Mouse (Mus musculus): ENCODE data around the gene Tbl3. TPM values are rescaled to one million over a fixed set of nuclear protein-coding genes. Genes with fewer than 3 reads are reported as not detected.

Gene Tbl3
- polyA plus RNA-seq, 1 experiment from 2014 or later = 45.9 TPM

DNA sequence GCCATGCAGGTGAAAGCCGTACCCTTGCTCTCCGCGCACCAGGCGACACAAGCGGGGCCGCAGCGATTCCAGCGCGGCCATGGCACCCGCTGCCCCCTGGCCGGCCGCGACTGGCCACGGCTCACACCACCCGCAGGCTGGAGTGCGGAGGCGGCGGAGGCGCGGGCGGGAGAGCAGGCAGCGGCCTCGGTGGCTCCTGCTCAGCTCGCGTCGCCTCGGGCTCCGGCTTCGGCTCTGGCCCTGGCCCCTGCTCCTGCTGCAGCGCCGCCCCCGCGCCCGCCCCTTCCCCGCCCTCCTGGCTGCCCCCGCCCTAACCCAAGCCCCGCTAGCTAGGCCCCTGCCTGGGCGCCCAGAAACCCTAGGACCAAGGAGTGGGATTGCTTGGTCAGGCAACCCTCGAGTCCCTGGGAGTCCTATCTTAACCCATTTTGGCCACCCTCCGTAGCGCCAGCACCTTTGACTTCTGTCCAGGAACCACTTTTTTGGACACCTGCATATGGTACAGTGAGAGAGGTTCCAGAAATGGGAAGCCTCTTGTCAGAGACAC is 57.3 kb downstream of the Tbl3 start, which contains the start of gene Slc9a3r2:
TSS of gene Slc9a3r2 (minus strand) at position 258 of the 547 bp plus-strand sequence.
- Histone ChIP-seq H3K4me3 (peak within 1 kb of the TSS; percentile 77), H3K9me3 (replicated peaks) (no peaks in the 10 kb centered on the region), H3K27ac (ENCODE audit: poor library complexity, severe bottlenecking) (peak within 1 kb of the TSS; percentile 68), H3K4me1 (replicated peaks) (peaks cover 52% of the 10 kb centered on the region), H3K4me2 (peak within 1 kb of the TSS; percentile 96), H3K27me3 (replicated peaks) (peaks cover 47% of the 10 kb centered on the region), H3K36me3 (no peaks in the 10 kb centered on the region), H3K9ac (peak within 1 kb of the TSS; percentile 84)
- peak; percentile 76 for ATAC-seq (ENCODE audit: insufficient number of reproducible peaks, low FRiP score)
- under 1% methylated on average over 35 of the region's 41 CpGs for WGBS

- Histone ChIP-seq H3K36me3 (no peaks in the 10 kb centered on the region), H3K4me2 (peak overlapping the region; percentile 96), H3K27ac (ENCODE audit: poor library complexity, severe bottlenecking) (peak overlapping the region; percentile 68), H3K27me3 (replicated peaks) (peaks cover 45% of the 10 kb centered on the region), H3K4me1 (replicated peaks) (peaks cover 58% of the 10 kb centered on the region), H3K9me3 (replicated peaks) (no peaks in the 10 kb centered on the region), H3K4me3 (peak overlapping the region; percentile 77), H3K9ac (peak overlapping the region; percentile 84)
- peak; percentile 27 for ATAC-seq (ENCODE audit: insufficient number of reproducible peaks, low FRiP score)
- under 1% methylated on average over 33 of the region's 35 CpGs for WGBS
Measured at GRCm38 (mm10) chr17:24649581-24650069, 57.8 kb downstream of the Tbl3 start.

DNA sequence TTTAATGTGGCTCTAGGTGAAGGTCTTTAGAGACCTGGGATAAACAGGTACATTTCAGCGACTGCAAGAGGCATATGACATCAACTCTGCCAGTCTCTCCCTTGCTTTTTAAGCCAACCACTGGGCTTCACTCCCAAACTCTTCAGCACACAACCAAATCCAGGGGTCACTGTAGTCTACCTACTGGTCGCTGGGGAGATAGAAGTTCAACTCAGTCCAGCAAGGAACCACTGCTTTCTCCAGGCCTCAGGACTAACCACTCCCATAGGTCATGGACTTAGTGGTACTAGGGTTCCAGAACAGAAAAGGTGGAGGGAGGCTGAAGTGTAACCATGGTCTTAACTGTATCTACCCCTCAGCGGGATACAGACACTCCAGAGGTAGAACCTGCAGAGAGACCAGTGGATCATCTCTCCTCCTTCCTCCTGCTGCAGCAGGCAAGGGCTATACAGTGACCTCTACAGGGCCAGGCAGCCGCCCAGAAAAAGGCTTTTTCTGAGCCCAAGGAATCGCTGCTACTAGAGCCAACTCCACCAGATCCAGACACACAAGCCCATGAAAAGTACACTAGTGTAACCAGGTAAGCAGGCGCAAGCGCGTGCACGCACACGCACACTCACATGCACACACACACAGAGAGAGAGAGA is 58.6 kb downstream of the Tbl3 start:
- Histone ChIP-seq H3K36me3 (no peaks in the 10 kb centered on the region), H3K27me3 (replicated peaks) (peaks cover 45% of the 10 kb centered on the region), H3K4me2 (peak overlapping the region; percentile 96), H3K4me1 (replicated peaks) (peaks cover 65% of the 10 kb centered on the region), H3K9me3 (replicated peaks) (no peaks in the 10 kb centered on the region), H3K27ac (ENCODE audit: poor library complexity, severe bottlenecking) (0 out of 2 replicates have a peak overlapping the region, but pooled peaks have one; percentile 68), H3K4me3 (peak overlapping the region; percentile 77), H3K9ac (peak overlapping the region; percentile 84)
- ATAC-seq (ENCODE audit: insufficient number of reproducible peaks, low FRiP score) = no peak
- WGBS = 69% methylated on average over 10 of the region's 10 CpGs

Other genes with a start within 250 kb of the Tbl3 start
- gene E4f1, start 237.3 kb downstream of the Tbl3 start, polyA plus RNA-seq (2016; fragmentation: Nextera tagmentation; extraction: Ambion mirVana) = 22.2 and 22.5 TPM in 2 replicates
- 71.9 and 73.7 TPM in 2 replicates for gene Pgp, start 237.3 kb downstream of the Tbl3 start, polyA plus RNA-seq (2016; fragmentation: Nextera tagmentation; extraction: Ambion mirVana)
- gene Bricd5, start 233.8 kb downstream of the Tbl3 start, polyA plus RNA-seq (2016; fragmentation: Nextera tagmentation; extraction: Ambion mirVana) = not detected in 2 replicates
- gene Mlst8, start 228.6 kb downstream of the Tbl3 start, polyA plus RNA-seq (2016; fragmentation: Nextera tagmentation; extraction: Ambion mirVana) = 17.8 and 20.5 TPM in 2 replicates
- 0.64 and 0.77 TPM in 2 replicates for gene Caskin1, start 219.1 kb downstream of the Tbl3 start, polyA plus RNA-seq (2016; fragmentation: Nextera tagmentation; extraction: Ambion mirVana)
- gene Traf7, start 179.7 kb downstream of the Tbl3 start, polyA plus RNA-seq (2016; fragmentation: Nextera tagmentation; extraction: Ambion mirVana) = 71.8 and 81.4 TPM in 2 replicates
- gene Rab26, start 173.4 kb downstream of the Tbl3 start, polyA plus RNA-seq (2016; fragmentation: Nextera tagmentation; extraction: Ambion mirVana) = 1.2 TPM in 2 replicates
- 18.1 and 18.9 TPM in 2 replicates for gene Pkd1, start 157.8 kb downstream of the Tbl3 start, polyA plus RNA-seq (2016; fragmentation: Nextera tagmentation; extraction: Ambion mirVana)
- gene Tsc2, start 75.0 kb downstream of the Tbl3 start, polyA plus RNA-seq (2016; fragmentation: Nextera tagmentation; extraction: Ambion mirVana) = 66.5 and 74.6 TPM in 2 replicates
- 7.8 and 8.3 TPM in 2 replicates for gene Nthl1, start 75.0 kb downstream of the Tbl3 start, polyA plus RNA-seq (2016; fragmentation: Nextera tagmentation; extraction: Ambion mirVana)
- gene Slc9a3r2, start 57.3 kb downstream of the Tbl3 start, polyA plus RNA-seq (2016; fragmentation: Nextera tagmentation; extraction: Ambion mirVana) = 56.6 and 59.7 TPM in 2 replicates
- gene Npw, start 49.2 kb downstream of the Tbl3 start, polyA plus RNA-seq (2016; fragmentation: Nextera tagmentation; extraction: Ambion mirVana) = not detected in 2 replicates
- gene Zfp598, start 38.0 kb downstream of the Tbl3 start, polyA plus RNA-seq (2016; fragmentation: Nextera tagmentation; extraction: Ambion mirVana) = 20.1 and 21.2 TPM in 2 replicates
- 0.68 and 1.0 TPM in 2 replicates for gene Syngr3, start 17.7 kb downstream of the Tbl3 start, polyA plus RNA-seq (2016; fragmentation: Nextera tagmentation; extraction: Ambion mirVana)
- 34.0 and 37.8 TPM in 2 replicates for gene Gfer, start 11.5 kb downstream of the Tbl3 start, polyA plus RNA-seq (2016; fragmentation: Nextera tagmentation; extraction: Ambion mirVana)
- gene Noxo1, start 11.4 kb downstream of the Tbl3 start, polyA plus RNA-seq (2016; fragmentation: Nextera tagmentation; extraction: Ambion mirVana) = 1.3 and 1.8 TPM in 2 replicates
- gene Rnf151, start 10.4 kb upstream of the Tbl3 start, polyA plus RNA-seq (2016; fragmentation: Nextera tagmentation; extraction: Ambion mirVana) = not detected in 2 replicates
- 810 and 828 TPM in 2 replicates for gene Rps2, start 10.5 kb upstream of the Tbl3 start, polyA plus RNA-seq (2016; fragmentation: Nextera tagmentation; extraction: Ambion mirVana)
- 351 and 363 TPM in 2 replicates for gene Ndufb10, start 16.8 kb upstream of the Tbl3 start, polyA plus RNA-seq (2016; fragmentation: Nextera tagmentation; extraction: Ambion mirVana)
- gene Rpl3l, start 20.2 kb upstream of the Tbl3 start, polyA plus RNA-seq (2016; fragmentation: Nextera tagmentation; extraction: Ambion mirVana) = 0.34 and 0.76 TPM in 2 replicates
- gene Msrb1, start 29.0 kb upstream of the Tbl3 start, polyA plus RNA-seq (2016; fragmentation: Nextera tagmentation; extraction: Ambion mirVana) = 17.3 and 18.2 TPM in 2 replicates
- gene Hs3st6, start 45.3 kb upstream of the Tbl3 start, polyA plus RNA-seq (2016; fragmentation: Nextera tagmentation; extraction: Ambion mirVana) = 0.72 TPM in 1 of 2 replicates, not detected in the other
- gene Meiob, start 96.6 kb upstream of the Tbl3 start, polyA plus RNA-seq (2016; fragmentation: Nextera tagmentation; extraction: Ambion mirVana) = not detected in 2 replicates
- 39.9 and 41.2 TPM in 2 replicates for gene Hagh, start 132.5 kb upstream of the Tbl3 start, polyA plus RNA-seq (2016; fragmentation: Nextera tagmentation; extraction: Ambion mirVana)
- gene Fahd1, start 142.7 kb upstream of the Tbl3 start, polyA plus RNA-seq (2016; fragmentation: Nextera tagmentation; extraction: Ambion mirVana) = 36.5 TPM in 2 replicates
- 0.12 and 0.24 TPM in 2 replicates for gene Igfals, start 158.3 kb upstream of the Tbl3 start, polyA plus RNA-seq (2016; fragmentation: Nextera tagmentation; extraction: Ambion mirVana)
- 31.9 and 33.1 TPM in 2 replicates for gene Nubp2, start 178.7 kb upstream of the Tbl3 start, polyA plus RNA-seq (2016; fragmentation: Nextera tagmentation; extraction: Ambion mirVana)
- 25.7 and 28.3 TPM in 2 replicates for gene Spsb3, start 179.0 kb upstream of the Tbl3 start, polyA plus RNA-seq (2016; fragmentation: Nextera tagmentation; extraction: Ambion mirVana)
- 25.4 and 27.2 TPM in 2 replicates for gene Eme2, start 187.4 kb upstream of the Tbl3 start, polyA plus RNA-seq (2016; fragmentation: Nextera tagmentation; extraction: Ambion mirVana)
- 91.1 and 94.9 TPM in 2 replicates for gene Mrps34, start 187.5 kb upstream of the Tbl3 start, polyA plus RNA-seq (2016; fragmentation: Nextera tagmentation; extraction: Ambion mirVana)
- 34.5 and 36.5 TPM in 2 replicates for gene Nme3, start 188.8 kb upstream of the Tbl3 start, polyA plus RNA-seq (2016; fragmentation: Nextera tagmentation; extraction: Ambion mirVana)
- 38.4 and 41.3 TPM in 2 replicates for gene Mapk8ip3, start 229.3 kb upstream of the Tbl3 start, polyA plus RNA-seq (2016; fragmentation: Nextera tagmentation; extraction: Ambion mirVana)